Mouse (Mus musculus) c-Kit-positive CD71-positive TER-119-positive erythroid progenitor cells, embryonic 14.5 days (primary cell): ENCODE data around the gene Olfr1371.
"Not testable (repeated sequence)": the region's sequence is repeated elsewhere in the genome, so short reads cannot be mapped to it uniquely, and the experiment has no call there.

ENCODE experiments used
- DNase-seq: peaks from one replicate; pipeline ENCODE4 v3.0.0-alpha.2; 2013; ENCODE audit warnings: low spot score

Olfr1371 gene

DNA sequence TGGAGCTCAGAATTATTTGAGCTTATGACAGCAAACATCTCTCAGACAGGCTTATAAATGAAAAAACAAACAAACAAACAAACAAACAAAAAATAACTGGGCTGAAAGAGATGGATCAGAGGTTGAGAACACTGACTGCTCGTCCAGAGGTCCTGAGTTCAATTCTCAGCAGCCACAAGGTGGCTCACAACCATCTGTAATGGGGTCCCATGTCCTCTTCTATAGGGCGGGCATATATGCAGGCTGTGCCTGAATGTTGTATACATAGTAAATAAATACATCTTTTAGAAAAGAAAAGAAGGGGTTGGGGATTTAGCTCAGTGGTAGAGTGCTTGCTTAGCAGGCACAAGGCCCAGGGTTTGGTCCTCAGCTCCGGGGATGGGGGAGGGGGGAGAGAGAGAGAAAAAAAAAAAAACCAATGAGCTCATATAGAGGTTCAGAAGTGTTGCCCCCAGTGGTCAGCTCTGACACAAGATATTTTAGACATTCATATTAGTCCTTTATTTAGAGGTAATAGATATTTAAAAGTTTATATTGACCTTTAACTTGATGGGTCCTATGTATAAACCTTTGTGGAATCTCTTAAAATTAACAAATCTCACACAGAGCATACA lies 12.3 kb upstream of the Olfr1371 start:
- no peak for DNase-seq

DNA sequence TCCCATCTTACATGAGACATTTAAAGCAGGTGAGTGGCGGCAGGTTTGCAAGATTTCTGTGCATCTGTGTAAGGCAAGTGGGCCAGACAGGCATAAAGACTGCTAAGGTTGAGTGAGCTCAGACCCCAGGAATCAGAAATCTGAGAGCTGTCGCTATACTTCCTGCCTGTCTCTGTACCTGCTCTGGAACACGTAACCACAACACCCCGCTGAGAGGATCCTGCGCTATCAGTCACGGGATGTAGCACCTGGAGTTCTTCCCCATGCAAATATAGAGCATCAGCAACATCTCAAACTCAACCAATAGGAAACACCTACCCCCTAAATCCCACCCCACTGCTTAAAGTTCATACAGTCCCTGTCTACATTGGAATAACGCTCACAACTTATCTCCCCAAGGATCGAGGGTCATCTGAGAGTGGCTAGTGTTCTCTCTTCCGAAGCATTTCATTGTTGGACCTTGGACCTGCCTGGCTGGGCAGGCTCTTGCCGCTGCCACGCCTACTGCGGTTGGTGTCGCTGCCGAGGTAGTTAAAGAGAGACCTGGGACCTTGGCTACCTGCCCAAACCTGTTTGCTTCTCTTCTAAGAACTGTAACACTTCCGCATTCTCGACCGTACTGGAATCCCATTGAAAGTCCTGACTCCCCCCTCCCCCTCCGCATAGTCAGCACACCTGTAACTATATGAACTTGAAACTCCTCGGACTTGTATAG lies 10.3 kb upstream of the Olfr1371 start:
- no peak for DNase-seq

DNA sequence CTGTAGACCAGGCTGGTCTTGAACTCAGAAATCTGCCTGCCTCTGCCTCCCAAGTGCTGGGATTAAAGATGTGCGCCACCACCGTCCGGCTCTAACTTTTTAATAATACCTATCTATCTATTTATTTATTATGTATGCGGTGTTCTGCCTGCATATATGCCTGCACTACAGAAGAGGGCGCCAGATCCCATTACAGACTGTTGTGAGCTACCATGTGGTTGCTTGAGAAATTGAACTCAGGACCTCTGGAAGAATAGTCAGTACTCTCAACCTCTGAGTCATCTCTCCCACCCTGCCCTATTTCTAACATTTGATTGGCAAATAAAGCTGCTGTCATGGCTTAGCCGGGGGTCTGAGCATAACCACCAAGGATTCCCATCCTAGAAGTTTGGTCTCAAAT lies 9.1 kb upstream of the Olfr1371 start:
- DNase-seq: peak; percentile 11

DNA sequence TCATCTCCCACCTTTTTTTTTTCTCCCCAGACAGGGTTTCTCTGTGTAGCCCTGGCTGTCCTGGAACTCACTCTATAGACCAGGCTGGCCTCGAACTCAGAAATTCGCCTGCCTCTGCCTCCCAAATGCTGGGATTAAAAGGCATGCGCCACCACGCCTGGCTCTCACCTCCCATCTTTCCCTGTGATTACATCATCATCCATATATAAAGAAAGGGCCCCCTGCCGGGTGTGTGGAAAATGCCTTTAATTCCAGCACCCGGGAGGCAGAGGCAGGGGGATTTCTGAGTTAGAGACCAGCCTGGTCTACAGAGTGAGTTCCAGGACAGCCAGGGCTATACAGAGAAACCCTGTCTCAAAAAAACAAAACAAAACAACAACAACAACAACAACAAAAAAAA lies 8.1 kb upstream of the Olfr1371 start:
- not testable (repeated sequence) for DNase-seq

DNA sequence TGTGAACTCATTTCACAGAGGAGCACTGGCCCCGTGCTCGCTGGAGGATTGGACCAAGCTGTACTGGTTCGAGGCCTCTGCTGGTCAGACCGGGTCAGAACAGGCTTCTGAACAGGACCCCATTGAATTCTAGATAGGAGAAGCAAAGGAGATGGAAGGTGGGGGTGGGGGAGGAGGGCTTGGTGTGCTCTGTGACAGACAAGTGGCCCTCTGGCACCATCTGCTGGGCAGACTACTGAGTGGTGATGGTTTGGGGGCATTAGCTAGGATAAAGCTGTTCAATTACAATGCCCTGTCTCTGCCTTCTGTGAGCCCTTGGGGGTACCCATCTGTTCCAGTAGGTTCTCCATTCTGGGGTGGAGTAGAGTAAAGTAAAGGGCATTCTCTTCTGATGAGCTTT lies 6.5 kb upstream of the Olfr1371 start:
- DNase-seq: peak; percentile 20

DNA sequence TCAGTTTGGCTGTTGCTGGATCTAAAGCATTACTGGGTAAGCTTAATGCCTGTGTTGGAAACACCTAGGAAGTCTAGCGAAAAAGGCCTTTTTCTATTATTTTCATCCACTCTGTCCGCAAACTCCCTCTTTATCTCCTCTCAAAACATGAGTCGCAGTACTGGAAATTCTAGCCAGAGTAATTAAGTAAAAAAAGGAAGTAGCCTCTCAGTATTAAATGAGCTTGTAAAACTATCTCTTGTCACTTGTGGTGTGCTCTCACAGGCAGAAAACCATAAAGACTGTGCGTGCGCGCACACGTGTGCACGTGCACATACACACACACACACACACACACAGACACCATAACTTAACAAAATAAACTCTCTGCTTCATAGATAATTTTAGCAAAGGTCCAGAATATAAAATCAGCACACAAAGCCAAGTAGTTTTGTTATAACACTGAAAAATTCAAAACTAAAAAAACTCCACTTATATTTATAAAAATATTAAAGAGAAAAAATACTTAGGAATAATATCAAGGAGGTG lies 17.2 kb downstream of the Olfr1371 start:
- DNase-seq: not testable (repeated sequence)

DNA sequence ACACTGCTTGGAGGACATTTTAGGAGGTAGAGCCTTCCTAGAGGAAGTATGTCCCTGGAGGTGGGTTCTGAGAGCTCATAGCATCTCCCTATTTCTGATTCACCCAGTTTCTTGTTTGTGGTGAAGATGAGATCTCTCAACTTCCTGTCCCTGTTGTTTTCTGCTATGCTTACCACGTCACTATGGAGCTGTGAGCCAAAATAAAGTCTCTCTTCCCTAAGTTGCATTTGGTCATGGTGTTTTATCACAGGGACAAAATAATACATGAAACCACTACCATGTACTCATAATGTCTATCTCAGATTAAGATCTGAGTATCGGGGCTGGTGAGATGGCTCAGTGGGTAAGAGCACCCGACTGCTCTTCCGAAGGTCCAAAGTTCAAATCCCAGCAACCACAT lies 33.1 kb downstream of the Olfr1371 start:
- not testable (repeated sequence) for DNase-seq

DNA sequence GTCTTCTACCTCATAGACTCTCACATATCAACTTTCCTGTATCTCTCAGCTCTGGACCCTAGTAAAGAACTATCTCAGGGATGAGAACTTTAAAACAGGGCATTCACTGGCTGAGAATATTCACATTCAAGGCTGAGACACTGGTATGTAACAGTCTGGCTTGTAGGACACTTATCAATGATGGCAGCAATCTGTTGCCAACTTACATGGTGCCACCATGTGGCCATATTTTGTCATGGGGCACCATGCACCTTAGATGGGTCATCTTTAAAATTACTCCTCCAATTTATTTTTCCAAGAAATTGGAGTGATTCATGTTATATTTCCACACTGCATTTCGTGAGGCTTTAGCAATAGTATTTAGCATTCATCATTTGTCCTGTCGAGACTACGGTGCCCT lies 33.9 kb downstream of the Olfr1371 start:
- DNase-seq: not testable (repeated sequence)

DNA sequence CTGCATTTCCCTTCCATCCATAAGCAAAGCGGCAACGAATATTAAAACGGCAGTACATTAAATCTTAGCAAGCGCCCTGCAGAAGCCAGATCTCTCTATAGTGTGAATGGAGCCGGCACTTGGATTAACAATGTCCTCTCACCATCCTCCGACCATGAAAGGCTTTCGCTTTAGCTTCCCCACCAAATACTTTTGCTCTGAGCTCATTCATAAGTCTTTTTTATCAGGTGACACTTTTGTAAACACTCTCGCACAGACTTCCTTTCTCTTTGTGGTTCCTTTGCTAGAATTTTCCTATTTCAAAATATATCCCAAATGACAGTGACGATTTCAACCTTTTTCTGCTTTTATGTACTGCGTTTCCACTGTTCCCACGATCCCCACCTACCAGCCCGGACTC lies 45.3 kb downstream of the Olfr1371 start:
- no peak for DNase-seq

DNA sequence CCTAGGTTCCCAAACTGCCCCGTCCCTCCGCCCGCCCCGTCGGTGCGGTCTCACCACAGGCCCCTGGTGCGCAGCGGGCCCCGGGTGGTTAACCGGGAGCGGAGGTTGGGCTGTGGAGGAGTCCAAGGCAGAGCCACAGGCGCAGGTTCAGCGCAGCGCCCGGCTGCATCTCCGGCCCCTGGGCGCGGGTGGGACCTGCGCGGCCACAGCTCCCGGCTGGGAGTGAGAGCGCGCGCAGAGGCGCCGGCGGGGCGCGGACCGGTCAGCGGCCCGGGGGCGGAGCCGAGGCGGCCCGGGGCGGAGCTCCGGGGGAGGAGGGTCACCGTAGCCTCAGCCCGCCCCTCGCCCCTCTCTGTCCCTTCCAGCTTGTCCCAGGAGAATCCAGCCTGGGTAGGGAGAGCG lies 45.9 kb downstream of the Olfr1371 start:
- not testable (repeated sequence) for DNase-seq

DNA sequence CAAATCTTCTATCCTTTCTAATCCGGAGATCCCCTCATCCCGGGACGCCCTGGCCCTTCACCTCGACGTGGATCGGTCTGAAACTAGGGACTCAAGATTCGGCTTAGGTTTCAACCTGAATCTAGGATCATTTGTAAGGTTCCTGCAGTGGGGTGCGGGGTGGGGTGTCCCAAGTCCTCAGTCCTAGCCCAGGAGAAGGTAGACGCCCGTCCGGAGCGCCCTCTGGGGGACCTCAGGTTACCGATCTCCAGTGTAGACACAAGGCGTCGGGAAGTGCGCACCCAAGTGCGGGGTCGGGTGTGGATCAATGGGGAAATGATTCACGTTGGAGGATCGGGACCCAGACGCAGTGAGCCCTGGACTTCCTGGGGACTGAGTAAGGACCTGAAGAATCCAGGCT lies 46.7 kb downstream of the Olfr1371 start:
- no peak for DNase-seq

DNA sequence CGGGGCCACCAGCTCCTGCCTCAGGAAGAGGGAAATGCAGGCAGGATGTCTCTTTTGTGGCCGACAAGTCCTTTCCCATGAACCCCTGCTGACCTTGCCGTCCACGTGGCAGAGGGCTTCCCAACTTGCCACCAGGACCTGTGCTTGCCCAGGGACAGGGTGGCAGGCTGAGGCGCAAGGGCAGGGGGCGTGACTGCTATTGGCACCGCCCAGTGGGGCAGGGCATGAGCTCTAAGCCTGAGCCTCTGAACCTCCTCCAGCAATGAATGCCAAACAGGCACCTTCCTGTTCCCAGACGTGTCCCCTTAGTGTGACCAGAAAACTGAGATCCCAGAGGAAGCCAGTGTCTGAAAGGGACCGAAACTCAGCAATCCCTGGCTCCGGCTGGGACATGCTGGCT lies 49.9 kb downstream of the Olfr1371 start:
- DNase-seq: no peak
